Mouse (Mus musculus) layer of hippocampus, adult 11-12 months (tissue): ENCODE measurements around the gene Glb1l2.

ENCODE experiments used
- DNase-seq: peaks from one replicate; pipeline ENCODE4 v3.0.0; 2022; ENCODE audit warnings: low spot score

The Glb1l2 gene

DNA sequence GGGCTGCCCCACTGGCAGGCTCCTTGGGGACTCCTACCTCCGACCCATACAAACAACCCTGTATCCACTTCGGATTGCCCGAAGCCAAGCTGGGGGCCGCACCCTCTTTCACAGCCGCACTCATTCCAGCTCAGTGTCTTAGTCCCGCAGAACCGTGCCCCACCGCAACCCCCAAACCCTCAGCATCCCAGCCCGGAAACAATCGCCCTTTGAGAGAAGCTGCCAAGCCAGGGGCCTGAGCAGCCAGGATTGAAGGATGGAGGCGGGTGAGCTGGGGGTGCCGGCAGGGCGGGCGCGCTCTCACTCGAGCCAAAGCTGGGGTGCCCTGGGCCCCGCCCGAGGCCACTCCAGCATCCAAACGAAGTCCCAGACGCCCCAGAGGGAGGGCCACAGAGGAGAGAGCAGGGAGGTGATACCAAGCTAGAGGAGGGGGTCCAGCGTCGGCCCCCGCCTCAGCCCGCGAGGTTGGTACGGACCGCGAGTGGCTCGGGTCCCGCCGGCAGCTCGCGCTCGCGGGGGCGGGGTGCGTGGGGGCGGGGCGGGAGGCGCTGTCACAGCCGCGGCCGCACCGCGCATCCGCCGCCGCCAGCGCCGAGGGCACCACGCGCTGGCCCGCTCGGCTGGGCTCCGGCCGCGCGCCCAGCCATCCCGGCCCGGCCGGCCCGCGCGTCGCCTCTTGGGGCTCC is 72.9 kb downstream of the Glb1l2 start, which contains the start of gene B3gat1:
Gene B3gat1, plus strand, starts transcription at position 523 of the 686 bp plus-strand sequence.
- DNase-seq: peak; percentile 65

- DNase-seq: peak; percentile 70
Observed at GRCm38 (mm10) chr9:26728556-26728955, 77.7 kb downstream of the Glb1l2 start.

- DNase-seq: no peak
Observed at GRCm38 (mm10) chr9:26727445-26727844, 78.8 kb downstream of the Glb1l2 start.

GRCm38 (mm10) chr9:26725709-26726108 is 80.6 kb downstream of the Glb1l2 start:
- DNase-seq: no peak

DNA sequence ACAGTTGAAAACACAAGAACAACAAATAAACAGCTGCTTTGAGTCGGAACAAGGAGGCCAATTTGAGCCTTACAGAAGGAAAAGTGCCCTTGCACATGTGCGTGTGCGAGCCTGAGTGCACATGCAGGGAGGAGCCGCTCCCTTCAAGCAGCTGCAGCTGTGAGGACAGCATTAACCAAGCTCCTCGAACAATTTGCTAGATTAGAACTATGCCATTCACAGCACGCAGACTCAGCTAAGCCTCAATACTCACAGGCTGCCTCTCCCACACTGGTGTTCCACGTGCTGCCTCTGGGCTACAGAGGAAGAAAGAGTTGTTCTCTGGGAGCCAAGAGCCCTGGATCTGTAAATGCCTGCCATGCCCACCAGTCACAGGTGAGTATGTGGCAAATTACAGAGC is 84.5 kb downstream of the Glb1l2 start:
- DNase-seq: no peak

- DNase-seq: no peak
Observed at GRCm38 (mm10) chr9:26718388-26718787, 87.9 kb downstream of the Glb1l2 start.
